Mouse (Mus musculus) ES-Bruce4 (cell line): ENCODE measurements around the gene Dll3.

Experiments
- CTCF ChIP-seq: IDR thresholded peaks from one replicate; pipeline ENCODE4 v1.8.1; 2011; ENCODE audit warnings: low read depth, low read length
- EP300 ChIP-seq: IDR thresholded peaks from 2 replicates; pipeline ENCODE4 v1.6.1; 2011; ENCODE audit warnings: low read depth, low read length; ENCODE audit not compliant: insufficient read depth

GRCm38 (mm10) chr7:28326457-28326856, 24.4 kb upstream of the Dll3 start:
- TF ChIP-seq CTCF = no peak
- no peak for TF ChIP-seq EP300
